Mouse (Mus musculus) C2C12 (cell line): ENCODE results near the gene Rsu1.

ENCODE experiments used
- CEBPB ChIP-seq: IDR thresholded peaks from one replicate; pipeline ENCODE4 v1.6.1; 2011; ENCODE audit warnings: low read depth, mild to moderate bottlenecking, control low read depth, moderate library complexity
- CTCF ChIP-seq: IDR thresholded peaks from one replicate; pipeline ENCODE4 v1.5.1; 2011; ENCODE audit not compliant: control insufficient read depth, insufficient read depth, insufficient read length
- FOSL1 ChIP-seq: IDR thresholded peaks from one replicate; pipeline ENCODE4 v1.8.0; 2011; ENCODE audit warnings: mild to moderate bottlenecking, low read length; ENCODE audit not compliant: poor library complexity, insufficient read depth, severe bottlenecking
- MAX ChIP-seq: IDR thresholded peaks from one replicate; pipeline ENCODE4 v1.6.1; 2011; ENCODE audit warnings: mild to moderate bottlenecking, control low read depth
- MYOD1 ChIP-seq: IDR thresholded peaks from one replicate; pipeline ENCODE4 v1.6.1; 2011; ENCODE audit warnings: low read depth; ENCODE audit not compliant: control insufficient read depth, insufficient read length
- MYOG ChIP-seq: IDR thresholded peaks from one replicate; pipeline ENCODE4 v1.6.1; 2011; ENCODE audit not compliant: control insufficient read depth, insufficient read length; ENCODE audit errors: extremely low read depth
- USF1 ChIP-seq: IDR thresholded peaks from one replicate; pipeline ENCODE4 v1.6.1; 2011; ENCODE audit warnings: low read depth, mild to moderate bottlenecking, control low read depth, moderate library complexity

- no peak for TF ChIP-seq CTCF
- no peak for TF ChIP-seq CEBPB
- TF ChIP-seq USF1 = no peak
- TF ChIP-seq FOSL1 = no peak
- TF ChIP-seq MAX = no peak
- no peak for TF ChIP-seq MYOG
- TF ChIP-seq MYOD1 = no peak
Measured at GRCm38 (mm10) chr2:13044555-13044954, 226.7 kb downstream of the Rsu1 start.
